Mouse (Mus musculus): ENCODE measurements around the gene Pik3r1.

The Pik3r1 gene

GRCm38 (mm10) chr13:101766605-101767012 lies 1.4 kb downstream of the Pik3r1 start:
- no peak for DNase-seq

- no peak for DNase-seq
Observed at GRCm38 (mm10) chr13:101765976-101766375, 2.0 kb downstream of the Pik3r1 start.

- no peak for DNase-seq
Observed at GRCm38 (mm10) chr13:101764111-101764510, 3.9 kb downstream of the Pik3r1 start.

- DNase-seq: no peak
Observed at GRCm38 (mm10) chr13:101763676-101764075, 4.3 kb downstream of the Pik3r1 start.

- no peak for DNase-seq
Observed at GRCm38 (mm10) chr13:101763149-101763548, 4.9 kb downstream of the Pik3r1 start.

GRCm38 (mm10) chr13:101761617-101762016 lies 6.4 kb downstream of the Pik3r1 start:
- no peak for DNase-seq

GRCm38 (mm10) chr13:101760953-101761352 lies 7.1 kb downstream of the Pik3r1 start:
- DNase-seq: no peak

- DNase-seq: no peak
Observed at GRCm38 (mm10) chr13:101760001-101760687, 7.9 kb downstream of the Pik3r1 start.

- no peak for DNase-seq
Observed at GRCm38 (mm10) chr13:101759281-101759871, 8.6 kb downstream of the Pik3r1 start.

- no peak for DNase-seq
Observed at GRCm38 (mm10) chr13:101757801-101758422, 10.1 kb downstream of the Pik3r1 start.

- DNase-seq: no peak
Observed at GRCm38 (mm10) chr13:101755228-101755627, 12.8 kb downstream of the Pik3r1 start.

- DNase-seq: no peak
Observed at GRCm38 (mm10) chr13:101753639-101754038, 14.4 kb downstream of the Pik3r1 start.

- no peak for DNase-seq
Observed at GRCm38 (mm10) chr13:101751816-101752215, 16.2 kb downstream of the Pik3r1 start.

GRCm38 (mm10) chr13:101746012-101746595 lies 21.9 kb downstream of the Pik3r1 start:
- DNase-seq: no peak

- no peak for DNase-seq
Observed at GRCm38 (mm10) chr13:101744943-101745342, 23.1 kb downstream of the Pik3r1 start.

- DNase-seq: no peak
Observed at GRCm38 (mm10) chr13:101744053-101744452, 24.0 kb downstream of the Pik3r1 start.

GRCm38 (mm10) chr13:101743247-101743646 lies 24.8 kb downstream of the Pik3r1 start:
- no peak for DNase-seq

- DNase-seq: no peak
Observed at GRCm38 (mm10) chr13:101742596-101742995, 25.4 kb downstream of the Pik3r1 start.

GRCm38 (mm10) chr13:101741530-101742309 lies 26.3 kb downstream of the Pik3r1 start:
- no peak for DNase-seq

GRCm38 (mm10) chr13:101739732-101740381 lies 28.2 kb downstream of the Pik3r1 start:
- no peak for DNase-seq

GRCm38 (mm10) chr13:101738769-101739168 lies 29.2 kb downstream of the Pik3r1 start:
- no peak for DNase-seq
